Mouse (Mus musculus): ENCODE measurements around the gene Ttc26.

DNA sequence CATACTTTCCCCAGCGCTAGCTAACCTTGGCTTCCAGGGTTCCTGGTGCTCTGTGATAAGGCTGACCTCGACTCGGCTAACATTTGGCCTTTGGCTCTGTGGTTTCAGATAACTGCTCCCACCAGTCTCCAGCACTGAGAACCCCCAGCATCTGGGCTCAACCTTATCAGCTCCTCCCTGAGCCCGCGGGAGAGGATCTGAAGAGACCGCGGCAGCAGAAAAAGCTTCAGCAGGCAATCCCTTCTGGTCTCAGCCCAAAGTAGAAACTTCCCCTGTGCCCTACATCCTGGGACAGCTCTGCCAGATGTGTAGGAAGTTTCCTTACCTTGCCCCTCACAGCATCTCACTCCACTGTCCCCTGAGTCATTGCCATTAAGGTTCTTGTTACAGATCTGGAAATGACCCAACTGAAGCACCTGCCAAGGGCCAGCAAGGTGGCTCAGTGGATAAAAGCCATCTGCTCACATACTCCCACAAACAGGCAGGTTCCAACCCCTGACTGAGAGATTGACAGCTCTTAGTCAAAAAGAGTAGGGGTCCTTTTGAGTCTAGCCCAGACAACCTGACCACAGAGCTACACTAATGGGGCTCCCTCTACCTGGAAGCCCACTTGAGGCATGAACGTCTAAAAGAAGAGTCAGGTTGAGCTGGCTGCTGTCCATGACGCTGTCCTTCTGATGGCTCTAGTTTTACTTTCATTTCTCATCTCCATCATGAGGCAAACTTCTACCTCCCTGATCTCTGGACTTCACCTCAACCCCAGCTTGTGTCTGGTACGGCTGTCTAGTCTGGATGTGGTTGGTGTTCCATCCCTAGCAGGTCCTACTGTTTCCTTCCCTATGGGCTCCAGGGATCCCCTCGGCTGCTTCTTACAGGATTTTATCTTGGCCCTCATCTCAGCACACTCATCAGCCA lies 39.3 kb upstream of the Ttc26 start:
- TF ChIP-seq ZC3H11A (IDR thresholded peaks at IDR 0.05; ENCODE audit: borderline replicate concordance, low read depth, low read length) = no peak
- TF ChIP-seq MAFK (IDR thresholded peaks at IDR 0.05; ENCODE audit: insufficient read depth, low read depth, low read length) = no peak

Data from ES-E14 (cell line).